Mouse (Mus musculus): Measurements from ENCODE around the gene Kcnn4. TPM values are rescaled to one million over a fixed set of nuclear protein-coding genes. Genes with fewer than 3 reads are reported as not detected.
"Not testable (repeated sequence)": the region's sequence is repeated elsewhere in the genome, so short reads cannot be mapped to it uniquely, and the experiment has no call there.

Gene Kcnn4
- polyA plus RNA-seq, 1 experiment, result 76.3 TPM

- 60% methylated on average over 10 of the region's 10 CpGs for WGBS
- no peak for DNase-seq (ENCODE audit: low read depth, low spot score)
These were observed 17.0 kb downstream of the Kcnn4 start for GRCm38 (mm10) chr7:24387059-24387556.

GRCm38 (mm10) chr7:24389516-24390187 lies 19.6 kb downstream of the Kcnn4 start:
- no peak for DNase-seq (ENCODE audit: low read depth, low spot score)
- WGBS, result 68% methylated on average over 13 of the region's 13 CpGs

GRCm38 (mm10) chr7:24390512-24390911 lies 20.4 kb downstream of the Kcnn4 start:
- WGBS, result 59% methylated on average over 7 of the region's 7 CpGs
- DNase-seq (ENCODE audit: low read depth, low spot score), result no peak

- DNase-seq (ENCODE audit: low read depth, low spot score), result no peak
- 9% methylated on average over 5 of the region's 5 CpGs for WGBS
These were observed 21.0 kb downstream of the Kcnn4 start for GRCm38 (mm10) chr7:24391077-24391476.

- DNase-seq (ENCODE audit: low read depth, low spot score), result no peak
- 61% methylated on average over 2 of the region's 2 CpGs for WGBS
These were observed 21.6 kb downstream of the Kcnn4 start for GRCm38 (mm10) chr7:24391687-24392086.

DNA sequence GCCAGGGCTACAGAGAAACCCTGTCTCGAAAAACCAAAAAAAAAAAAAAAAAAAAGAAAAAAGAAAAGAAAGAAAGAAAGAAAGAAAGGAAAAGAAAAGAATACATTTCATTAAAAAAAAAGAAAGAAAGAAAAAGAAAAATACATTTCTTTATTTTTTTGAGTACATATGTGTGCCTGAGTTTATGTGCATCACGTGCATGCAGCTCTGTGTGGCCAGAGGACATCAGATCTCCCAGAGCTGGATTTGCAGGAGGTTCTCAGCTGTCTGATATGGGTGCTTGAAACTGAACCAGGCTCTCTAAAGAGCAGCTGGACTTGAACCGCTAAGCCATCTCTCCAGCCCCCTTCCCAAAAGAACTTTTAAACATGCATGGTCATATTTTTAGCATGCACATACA lies 24.0 kb downstream of the Kcnn4 start:
- WGBS, result 88% methylated on average over 3 of the region's 3 CpGs
- no peak for DNase-seq (ENCODE audit: low read depth, low spot score)

DNA sequence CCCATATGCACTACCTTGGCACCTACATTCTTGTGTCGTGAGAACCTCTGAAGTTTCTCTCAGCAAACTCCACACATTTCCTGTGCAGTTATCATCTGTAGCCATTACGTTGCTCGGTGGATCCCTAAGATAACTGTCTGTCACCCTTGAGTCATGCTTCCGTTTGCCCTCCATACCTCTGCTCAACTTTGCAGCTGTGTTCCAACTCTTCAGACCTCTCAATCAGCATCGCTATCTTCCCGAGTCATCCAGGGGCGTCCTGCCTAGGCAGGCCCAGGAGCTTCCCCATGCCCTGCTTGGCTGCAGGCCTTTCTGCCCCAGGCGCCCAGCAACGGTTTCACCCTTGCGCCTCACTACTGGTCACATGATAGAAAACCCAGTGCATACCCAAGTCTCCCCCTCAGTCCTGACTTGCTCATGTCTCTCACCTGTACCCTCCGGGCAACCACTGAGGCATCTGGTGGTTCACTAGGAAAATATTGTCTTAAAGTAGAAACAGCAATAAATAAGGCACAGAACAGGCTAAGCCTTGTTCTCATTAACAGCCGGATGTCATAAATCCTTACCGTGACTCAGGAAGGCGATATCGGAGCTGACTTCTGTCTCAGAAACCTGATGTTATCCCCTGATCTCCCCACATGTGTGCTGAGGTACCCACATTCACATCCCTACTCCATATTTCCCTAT lies 24.6 kb downstream of the Kcnn4 start:
- no peak for DNase-seq (ENCODE audit: low read depth, low spot score)
- 54% methylated on average over 15 of the region's 15 CpGs for WGBS

GRCm38 (mm10) chr7:24396832-24397231 lies 26.8 kb downstream of the Kcnn4 start:
- DNase-seq (ENCODE audit: low read depth, low spot score), result no peak
- WGBS, result 75% methylated on average over 11 of the region's 11 CpGs

GRCm38 (mm10) chr7:24398364-24398913 lies 28.4 kb downstream of the Kcnn4 start:
- DNase-seq (ENCODE audit: low read depth, low spot score), result no peak
- WGBS, result 97% methylated on average over 8 of the region's 8 CpGs

DNA sequence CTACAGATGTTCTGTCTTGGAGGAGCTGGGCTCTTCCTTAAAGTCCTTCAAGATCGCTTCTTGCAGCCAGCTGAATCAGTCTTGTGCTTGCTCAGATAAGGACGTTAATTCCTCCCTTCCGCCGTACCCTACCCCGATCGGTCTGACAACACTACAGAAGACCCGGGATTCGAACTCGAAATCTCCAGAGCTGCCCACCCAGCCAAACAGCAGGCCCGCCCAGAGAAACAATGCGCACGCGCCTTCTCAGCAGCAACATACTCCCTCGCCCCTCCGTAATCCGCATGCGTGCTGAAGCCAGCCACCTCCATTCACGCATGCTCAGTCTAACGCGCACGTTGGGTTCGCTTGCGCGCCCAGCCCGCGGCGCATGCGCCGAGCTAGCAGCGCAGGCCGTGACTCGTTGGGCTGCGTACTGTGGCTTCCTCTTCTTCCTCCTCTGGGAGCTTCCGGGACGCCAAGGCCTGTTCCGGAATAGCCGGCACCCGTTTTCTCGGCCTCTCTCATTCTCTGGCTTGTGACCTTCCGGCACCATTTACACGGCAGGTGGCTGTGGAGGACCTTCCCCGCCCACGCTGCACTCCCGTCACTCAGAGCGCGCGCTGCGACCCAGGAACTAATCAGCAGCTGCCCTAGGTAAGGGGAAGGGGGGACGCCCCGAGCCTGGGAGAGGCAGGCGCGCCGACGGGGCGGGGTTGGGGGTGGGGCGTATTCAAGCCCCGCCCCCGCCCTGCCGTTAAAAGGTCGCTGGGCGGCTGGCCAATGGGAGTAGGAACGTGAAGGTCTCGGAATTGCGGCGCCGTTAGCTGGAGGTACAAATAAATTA lies 29.4 kb downstream of the Kcnn4 start, which contains the start of gene Smg9:
Smg9 (plus strand) TSS at position 364 of the 826 bp plus-strand sequence.
- WGBS, result 2% methylated on average over 66 of the region's 66 CpGs
- peak; percentile 95 for DNase-seq (ENCODE audit: low read depth, low spot score)

GRCm38 (mm10) chr7:24400082-24400452 lies 30.0 kb downstream of the Kcnn4 start:
- WGBS, result 3% methylated on average over 3 of the region's 3 CpGs
- DNase-seq (ENCODE audit: low read depth, low spot score), result no peak

DNA sequence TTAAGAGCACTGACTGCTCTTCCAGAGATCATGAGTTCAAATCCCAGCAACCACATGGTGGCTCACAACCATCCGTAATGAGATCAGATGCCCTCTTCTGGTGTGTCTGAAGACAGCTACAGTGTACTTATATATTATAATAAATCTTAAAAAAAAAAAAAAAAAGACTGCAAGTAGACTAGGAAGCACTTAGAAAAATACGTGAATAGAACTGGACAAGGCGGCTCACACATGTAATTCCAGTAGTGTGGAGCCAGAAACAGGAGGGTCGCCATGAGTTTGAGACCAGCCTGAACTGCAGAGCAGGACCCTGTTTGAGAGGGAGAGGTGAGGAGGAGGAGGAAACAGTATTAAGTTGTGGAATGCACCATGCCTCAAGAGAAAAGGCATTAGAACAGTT lies 30.4 kb downstream of the Kcnn4 start:
- not testable (repeated sequence) for DNase-seq (ENCODE audit: low read depth, low spot score)
- WGBS, result 87% methylated on average over 4 of the region's 4 CpGs

DNA sequence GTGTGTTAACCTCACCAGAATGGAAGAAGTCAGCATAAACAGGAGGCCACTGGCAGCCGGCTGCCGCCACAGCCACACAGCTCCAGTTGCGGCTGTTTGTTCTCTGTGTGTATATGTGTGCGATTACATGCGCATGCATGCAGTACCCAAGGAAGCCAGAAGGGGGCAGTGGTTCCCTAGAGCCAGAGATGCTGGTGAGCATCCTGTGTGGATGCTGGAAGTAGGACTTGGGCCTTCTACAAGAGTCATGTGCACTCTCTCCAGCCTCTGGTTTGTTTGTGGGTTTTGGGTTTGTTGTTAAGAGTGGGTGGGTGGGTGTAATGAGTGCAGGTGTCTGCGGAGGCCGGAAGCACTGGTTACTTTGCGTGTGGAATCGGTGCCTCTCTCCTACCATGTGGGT lies 32.8 kb downstream of the Kcnn4 start:
- DNase-seq (ENCODE audit: low read depth, low spot score), result no peak
- WGBS, result 97% methylated on average over 9 of the region's 9 CpGs

- 94% methylated on average over 13 of the region's 13 CpGs for WGBS
- DNase-seq (ENCODE audit: low read depth, low spot score), result no peak
These were observed 35.6 kb downstream of the Kcnn4 start for GRCm38 (mm10) chr7:24405649-24406048.

- DNase-seq (ENCODE audit: low read depth, low spot score), result peak; percentile 64
- 39% methylated on average over 5 of the region's 5 CpGs for WGBS
These were observed 36.7 kb downstream of the Kcnn4 start for GRCm38 (mm10) chr7:24406528-24407344.

GRCm38 (mm10) chr7:24408186-24408585 lies 38.1 kb downstream of the Kcnn4 start:
- WGBS, result 87% methylated on average over 9 of the region's 9 CpGs
- DNase-seq (ENCODE audit: low read depth, low spot score), result no peak

DNA sequence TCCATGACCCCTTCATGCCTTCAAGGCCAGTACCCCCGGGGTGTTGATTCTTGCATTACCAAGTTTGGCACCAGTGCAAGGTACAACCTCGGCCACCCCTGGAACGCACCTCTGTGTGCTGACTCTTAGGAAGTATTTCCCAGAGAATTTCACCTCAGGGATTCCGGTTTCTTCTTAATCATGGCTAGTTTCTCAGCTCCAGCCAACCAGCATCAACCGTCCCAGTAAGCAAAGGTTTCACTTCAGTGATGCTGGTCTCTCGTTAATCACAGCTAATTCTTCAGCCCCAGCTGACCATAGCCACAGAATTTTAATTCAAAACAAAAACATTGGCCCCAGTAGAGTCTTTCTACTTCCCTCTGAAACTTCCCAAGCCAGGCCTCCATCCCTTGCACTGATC lies 40.1 kb downstream of the Kcnn4 start:
- WGBS, result 88% methylated on average over 6 of the region's 6 CpGs
- DNase-seq (ENCODE audit: low read depth, low spot score), result no peak

DNA sequence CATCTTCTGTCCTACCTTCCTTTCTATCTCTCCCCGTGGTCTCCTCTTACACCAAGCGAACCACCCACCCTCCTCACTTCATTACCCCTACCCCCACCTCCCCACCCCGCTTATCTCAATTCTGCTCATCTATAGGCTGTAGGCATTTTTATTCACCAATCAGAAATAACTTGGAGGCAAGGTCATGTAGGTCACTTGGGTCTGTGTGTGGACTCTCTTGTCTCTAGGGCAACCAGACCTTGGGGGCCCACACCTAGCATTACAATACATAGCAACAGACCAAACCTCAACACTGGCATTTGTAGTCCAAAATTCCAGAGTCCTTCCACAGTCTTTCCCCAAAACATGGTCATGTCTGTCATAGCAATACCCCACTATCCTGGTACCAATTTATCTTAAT lies 40.8 kb downstream of the Kcnn4 start:
- WGBS, result 83% methylated on average over 3 of the region's 3 CpGs

DNA sequence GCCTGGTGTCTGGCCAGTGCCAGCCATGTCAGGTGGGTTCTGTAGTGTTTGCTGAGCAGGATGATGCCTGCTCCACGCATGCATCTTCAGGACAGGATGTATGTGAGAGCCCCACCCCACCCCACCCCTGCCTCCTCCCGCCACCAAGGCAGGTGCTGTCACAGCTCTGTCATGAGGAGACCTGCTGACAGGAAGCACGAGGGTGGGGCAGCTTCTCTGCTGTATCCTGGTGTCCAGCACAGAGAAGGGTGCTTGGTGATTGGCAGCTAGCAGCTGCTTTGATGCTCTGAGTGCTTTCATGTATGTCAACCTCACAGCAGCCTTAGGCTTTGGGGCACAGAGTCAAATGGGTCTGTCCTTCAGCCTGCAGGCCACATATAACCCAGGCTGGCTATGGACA lies 43.6 kb downstream of the Kcnn4 start:
- DNase-seq (ENCODE audit: low read depth, low spot score), result no peak

More for the DNA sequence above, 40.8 kb downstream of the Kcnn4 start:
- no peak for DNase-seq (ENCODE audit: low read depth, low spot score)

More for the DNA sequence above, 43.6 kb downstream of the Kcnn4 start:
- WGBS, result 42% methylated on average over 3 of the region's 3 CpGs

All from large intestine, adult 2 months (tissue).